Mouse (Mus musculus) heart, embryonic 11.5 days (tissue): ENCODE data around the gene Emd. TPM values are rescaled to one million over a fixed set of nuclear protein-coding genes. Genes with fewer than 3 reads are reported as not detected.
"Not testable (repeated sequence)": the region's sequence is repeated elsewhere in the genome, so short reads cannot be mapped to it uniquely, and the experiment has no call there.

ENCODE experiments used
- ATAC-seq: fragments of 200-750 bp; cut with Nextera tagmentation; replicated peaks from 2 replicates; pipeline ENCODE4 v1.8.0; 2017; ENCODE audit warnings: moderate library complexity; ENCODE audit not compliant: insufficient number of reproducible peaks, low FRiP score, low TSS enrichment
- H3K27ac ChIP-seq: fragments of 300-500 bp; sonication (generic); 2 replicates; pipeline ENCODE4 v1.5.1; 2014; ENCODE audit warnings: mild to moderate bottlenecking, low read depth, low read length
- H3K27me3 ChIP-seq: fragments of 300-500 bp; sonication (generic); 2 replicates; pipeline ENCODE4 v1.6.1; 2014; ENCODE audit warnings: mild to moderate bottlenecking, low read length, mixed read lengths; ENCODE audit not compliant: control insufficient read depth, insufficient read depth
- H3K36me3 ChIP-seq: fragments of 300-500 bp; sonication (generic); 2 replicates; pipeline ENCODE4 v1.6.1; 2014; ENCODE audit warnings: mild to moderate bottlenecking, low read length, moderate library complexity, mixed read lengths; ENCODE audit not compliant: control insufficient read depth, insufficient read depth
- H3K4me1 ChIP-seq: fragments of 300-500 bp; sonication (generic); 2 replicates; pipeline ENCODE4 v1.6.1; 2014; ENCODE audit warnings: low read length; ENCODE audit not compliant: control insufficient read depth, insufficient read depth
- H3K4me2 ChIP-seq: fragments of 300-500 bp; sonication (generic); 2 replicates; pipeline ENCODE4 v1.6.1; 2014; ENCODE audit warnings: mild to moderate bottlenecking, moderate library complexity
- H3K4me3 ChIP-seq: fragments of 300-500 bp; sonication (generic); 2 replicates; pipeline ENCODE4 v1.5.1; 2014; ENCODE audit warnings: low read depth, low read length
- H3K9ac ChIP-seq: fragments of 300-500 bp; sonication (generic); 2 replicates; pipeline ENCODE4 v1.6.1; 2014; ENCODE audit warnings: mild to moderate bottlenecking, low read depth, low read length, moderate library complexity
- H3K9me3 ChIP-seq: fragments of 300-500 bp; sonication (generic); replicated peaks from 2 replicates; pipeline ENCODE4 v1.6.1; 2016; ENCODE audit warnings: low read length; ENCODE audit not compliant: control insufficient read depth
- WGBS: fragments of 180-500 bp; shearing (Covaris S2); extraction: QIAGEN DNeasy Blood & Tissue Kit; methylation state at CpG from one replicate; pipeline ENCODE4 v1.1.7; 2014; ENCODE audit not compliant: insufficient replicate concordance; 5-methylcytosine and 5-hydroxymethylcytosine counted together
- polyA plus RNA-seq: library from polyadenylated mRNA; unstranded; fragments of >200 nt; fragmentation: Nextera tagmentation; extraction: Ambion mirVana; gene quantifications from 2 replicates; pipeline ENCODE4 v1.2.1, GENCODE M21; 2014

Emd gene
- polyA plus RNA-seq = 16.7 and 22.3 TPM in 2 replicates

GRCm38 (mm10) chrX:74254153-74254887, at the start of gene Emd:
Gene Emd (plus strand): TSS chrX:74254687.
- Histone ChIP-seq H3K27me3 (no peaks in the 10 kb centered on the region), H3K9ac (peak within 1 kb of the TSS; percentile 79), H3K27ac (peak within 1 kb of the TSS; percentile 92), H3K4me2 (peak within 1 kb of the TSS; percentile 73), H3K4me1 (no peaks in the 10 kb centered on the region; the same call in 1 of the 2 replicates), H3K9me3 (no peaks in the 10 kb centered on the region), H3K36me3 (peaks cover 8% of the 10 kb centered on the region; the same call in 1 of the 2 replicates), H3K4me3 (peak within 1 kb of the TSS; percentile 66)
- peak; percentile 97 for ATAC-seq
- 24% methylated on average over 39 of the region's 39 CpGs for WGBS

- Histone ChIP-seq H3K4me2 (no peak overlapping the region), H3K27ac (no peak overlapping the region), H3K9ac (no peak overlapping the region), H3K27me3 (no peaks in the 10 kb centered on the region), H3K4me3 (no peak overlapping the region), H3K4me1 (no peaks in the 10 kb centered on the region), H3K36me3 (peaks cover 2% of the 10 kb centered on the region; the same call in 1 of the 2 replicates), H3K9me3 (no peaks in the 10 kb centered on the region)
- no peak for ATAC-seq
- WGBS = 81% methylated on average over 4 of the region's 4 CpGs
These were observed 36.0 kb upstream of the Emd start for GRCm38 (mm10) chrX:74218496-74218895.

GRCm38 (mm10) chrX:74219449-74219848, 35.0 kb upstream of the Emd start:
- H3K9me3 ChIP-seq = no peaks in the 10 kb centered on the region
- no peak overlapping the region for H3K9ac ChIP-seq
- no peak for ATAC-seq
- H3K4me3 ChIP-seq = no peak overlapping the region
- H3K27me3 ChIP-seq = no peaks in the 10 kb centered on the region
- no peak overlapping the region for H3K27ac ChIP-seq
- no peaks in the 10 kb centered on the region for H3K4me1 ChIP-seq
- 50% methylated on average over 13 of the region's 13 CpGs for WGBS
- no peak overlapping the region for H3K4me2 ChIP-seq
- H3K36me3 ChIP-seq = peaks cover 4% of the 10 kb centered on the region

- H3K9me3 ChIP-seq, H3K27me3 ChIP-seq, H3K9ac ChIP-seq, H3K27ac ChIP-seq, H3K4me2 ChIP-seq, H3K36me3 ChIP-seq, H3K4me3 ChIP-seq, ATAC-seq, H3K4me1 ChIP-seq: not testable (repeated sequence)
- 41% methylated on average over 1 of the region's 1 CpGs for WGBS
These were observed 34.4 kb upstream of the Emd start for GRCm38 (mm10) chrX:74220099-74220498.

- peaks cover 25% of the 10 kb centered on the region for H3K36me3 ChIP-seq
- no peak for ATAC-seq
- H3K27ac ChIP-seq = no peak overlapping the region
- 44% methylated on average over 1 of the region's 1 CpGs for WGBS
- no peaks in the 10 kb centered on the region for H3K9me3 ChIP-seq
- H3K4me2 ChIP-seq = no peak overlapping the region
- no peaks in the 10 kb centered on the region for H3K27me3 ChIP-seq
- H3K9ac ChIP-seq = no peak overlapping the region
- H3K4me1 ChIP-seq = no peaks in the 10 kb centered on the region
- no peak overlapping the region for H3K4me3 ChIP-seq
These were observed 24.4 kb upstream of the Emd start for GRCm38 (mm10) chrX:74230038-74230437.

- Histone ChIP-seq H3K4me1 (no peaks in the 10 kb centered on the region), H3K36me3 (peaks cover 34% of the 10 kb centered on the region), H3K27me3 (no peaks in the 10 kb centered on the region), H3K9me3 (no peaks in the 10 kb centered on the region), H3K27ac (no peak overlapping the region), H3K4me3 (no peak overlapping the region), H3K9ac (no peak overlapping the region), H3K4me2 (no peak overlapping the region)
- ATAC-seq = no peak
- WGBS = 86% methylated on average over 5 of the region's 5 CpGs
These were observed 21.3 kb upstream of the Emd start for GRCm38 (mm10) chrX:74233196-74233595.

- Histone ChIP-seq H3K4me1 (no peaks in the 10 kb centered on the region), H3K9ac (no peak overlapping the region), H3K9me3 (no peaks in the 10 kb centered on the region), H3K27me3 (no peaks in the 10 kb centered on the region), H3K27ac (no peak overlapping the region), H3K36me3 (peaks cover 25% of the 10 kb centered on the region), H3K4me3 (no peak overlapping the region), H3K4me2 (no peak overlapping the region)
- 88% methylated on average over 4 of the region's 4 CpGs for WGBS
- no peak for ATAC-seq
These were observed 14.2 kb upstream of the Emd start for GRCm38 (mm10) chrX:74240332-74240731.

- Histone ChIP-seq H3K9me3 (no peaks in the 10 kb centered on the region), H3K4me2 (peak overlapping the region; percentile 71), H3K36me3 (peaks cover 17% of the 10 kb centered on the region), H3K27me3 (no peaks in the 10 kb centered on the region), H3K27ac (no peak overlapping the region; the same call in 1 of the 2 replicates), H3K9ac (peak overlapping the region; percentile 70), H3K4me1 (no peaks in the 10 kb centered on the region), H3K4me3 (peak overlapping the region; percentile 59; the same call in 1 of the 2 replicates)
- ATAC-seq = no peak
- WGBS = 88% methylated on average over 2 of the region's 2 CpGs
These were observed 11.1 kb upstream of the Emd start for GRCm38 (mm10) chrX:74243396-74243795.

GRCm38 (mm10) chrX:74243807-74244206, 10.7 kb upstream of the Emd start:
- Histone ChIP-seq H3K36me3 (peaks cover 17% of the 10 kb centered on the region), H3K27me3 (no peaks in the 10 kb centered on the region), H3K4me1 (no peaks in the 10 kb centered on the region), H3K27ac (peak overlapping the region; percentile 68; the same call in 1 of the 2 replicates), H3K9ac (peak overlapping the region; percentile 70), H3K9me3 (no peaks in the 10 kb centered on the region), H3K4me3 (peak overlapping the region; percentile 59), H3K4me2 (peak overlapping the region; percentile 71)
- WGBS = 40% methylated on average over 3 of the region's 3 CpGs
- ATAC-seq = no peak
